Mouse (Mus musculus): Measurements from ENCODE around the gene Ipo7.
"Not testable (repeated sequence)": the region's sequence is repeated elsewhere in the genome, so short reads cannot be mapped to it uniquely, and the experiment has no call there.

Ipo7 gene

DNA sequence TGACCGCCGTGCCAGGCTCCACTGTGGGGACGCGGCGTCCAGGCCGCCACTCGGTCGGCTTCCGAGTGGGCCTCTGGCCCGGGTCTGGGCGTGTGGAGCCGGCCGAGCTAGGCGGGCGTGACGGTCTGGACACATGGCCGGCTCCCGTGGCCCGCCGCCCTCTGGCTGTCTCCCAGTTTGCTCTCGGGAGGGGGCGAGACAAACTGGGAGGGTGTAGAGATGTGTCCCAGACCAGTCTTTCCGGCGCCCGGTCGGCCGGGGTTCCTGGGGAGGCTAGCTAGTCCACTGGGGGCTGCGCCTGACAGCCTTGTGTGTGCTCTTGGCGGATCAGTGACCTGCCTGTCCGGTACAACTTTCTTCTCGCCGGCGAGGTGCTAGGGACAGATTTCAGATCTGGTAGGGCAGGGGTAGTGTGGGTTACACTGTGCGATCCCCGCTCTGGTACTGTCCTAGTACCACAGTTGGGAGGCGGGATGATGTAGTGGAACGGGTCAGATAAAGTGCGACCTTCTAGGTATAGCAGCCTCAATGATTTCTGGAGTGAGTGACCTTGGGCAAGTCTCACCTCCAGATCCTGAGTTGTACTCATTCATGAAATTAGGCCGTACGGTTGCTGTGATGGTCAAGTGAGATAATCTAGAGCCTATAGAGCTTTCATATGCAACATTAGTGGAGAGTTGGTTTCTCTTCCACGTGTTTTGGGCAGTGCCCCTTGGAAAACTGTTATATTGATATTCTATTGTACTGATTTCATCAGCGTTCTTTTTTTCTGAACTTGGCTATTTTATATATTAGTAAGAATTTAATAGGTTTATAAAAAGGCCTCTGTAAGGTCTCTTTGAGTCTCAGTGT, 783 bp downstream of the Ipo7 start:
- DNase-seq (ENCODE audit: low read depth, low spot score), result peak; percentile 4

DNA sequence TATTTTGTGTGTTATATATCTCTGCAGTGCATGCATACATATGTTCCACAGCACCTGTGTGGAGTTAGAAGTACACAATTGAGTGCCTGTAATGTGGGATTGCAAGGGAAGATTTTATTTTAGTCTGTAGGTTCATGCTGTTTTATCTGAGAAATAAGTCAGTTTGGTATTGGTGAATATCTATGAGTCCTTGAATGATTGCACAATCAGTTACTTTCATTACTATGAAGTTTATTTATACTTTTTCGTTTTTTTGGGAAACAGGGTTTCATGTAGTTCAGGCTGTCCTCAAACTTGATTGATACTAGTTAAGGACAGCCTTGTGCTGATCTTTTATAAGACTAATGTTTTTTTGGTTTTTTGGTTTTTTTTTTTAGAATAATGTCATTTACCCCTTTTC, 5.5 kb downstream of the Ipo7 start:
- DNase-seq (ENCODE audit: low read depth, low spot score), result no peak

DNA sequence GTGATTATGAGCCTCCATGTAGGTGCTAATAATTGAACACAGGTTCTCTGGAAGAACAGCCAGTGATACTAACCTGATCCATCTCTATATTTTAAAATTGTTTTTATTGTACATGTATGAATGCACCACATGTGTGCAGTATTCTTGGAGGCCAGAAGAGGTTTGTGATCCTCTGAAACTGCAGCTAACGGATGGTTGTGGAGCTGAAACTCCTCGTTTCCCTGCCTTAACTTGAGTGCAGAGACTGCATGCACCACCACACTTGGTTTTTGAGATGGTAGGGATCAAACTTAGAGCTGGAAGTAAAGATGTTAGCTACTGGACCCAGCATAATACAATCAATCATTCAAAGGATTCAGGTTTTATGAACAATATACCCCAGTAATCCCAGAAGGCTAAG, 8.5 kb downstream of the Ipo7 start:
- DNase-seq (ENCODE audit: low read depth, low spot score), result no peak

DNA sequence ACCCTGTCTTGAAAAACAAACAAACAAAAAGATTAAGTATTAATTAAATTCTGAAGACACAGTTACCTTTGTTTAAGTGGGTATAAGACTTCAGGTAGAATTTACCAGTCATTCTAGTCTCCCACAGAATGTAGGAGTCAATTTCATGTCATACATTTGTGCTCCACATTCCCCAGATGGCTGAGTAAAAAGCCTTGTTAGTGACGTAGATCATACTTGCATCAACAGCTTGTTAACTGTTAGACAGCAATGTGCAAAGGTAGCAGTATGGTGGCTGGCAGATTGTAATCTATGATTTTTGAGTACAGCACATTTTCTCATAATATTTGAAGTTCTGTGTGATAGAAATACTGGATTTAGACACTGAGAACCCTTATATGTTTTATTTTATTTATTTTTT, 10.8 kb downstream of the Ipo7 start:
- no peak for DNase-seq (ENCODE audit: low read depth, low spot score)

DNA sequence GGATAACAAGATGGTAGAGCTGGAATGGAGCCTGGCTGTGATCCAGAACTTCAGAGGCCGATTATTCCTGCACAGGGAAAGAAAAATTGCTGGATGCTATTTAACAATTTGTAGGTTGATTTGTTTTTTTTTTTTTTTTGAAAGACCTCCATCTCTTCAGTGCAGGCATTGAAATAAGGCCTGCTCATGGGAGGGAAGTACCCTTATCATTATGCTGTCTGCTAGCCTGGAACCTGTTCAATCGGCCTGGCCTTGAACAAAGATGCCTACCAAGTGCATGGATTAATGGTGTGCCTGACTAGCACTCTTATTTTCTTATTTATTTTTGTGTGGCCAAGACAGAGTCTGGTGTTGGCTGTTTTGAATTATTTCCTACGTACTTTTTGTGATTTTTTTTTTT, 12.3 kb downstream of the Ipo7 start:
- no peak for DNase-seq (ENCODE audit: low read depth, low spot score)

DNA sequence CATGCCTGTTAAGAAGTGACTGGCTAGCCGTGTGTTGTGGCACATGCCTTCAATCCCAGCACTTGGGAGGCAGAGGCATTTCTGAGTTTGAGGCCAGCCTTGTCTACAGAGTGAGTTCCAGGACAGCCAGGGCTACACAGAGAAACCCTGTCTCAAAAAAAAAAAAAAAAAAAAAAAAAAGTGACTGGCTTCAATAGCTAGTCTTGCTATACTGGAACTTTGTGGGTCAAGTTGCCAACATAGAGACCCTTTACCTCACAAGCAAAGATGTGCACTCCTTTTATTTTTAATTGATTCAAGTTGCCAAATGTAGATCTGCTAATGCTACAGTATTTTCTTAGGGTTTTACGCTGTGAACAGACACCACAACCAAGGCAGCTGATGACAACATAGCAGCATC, 39.6 kb downstream of the Ipo7 start:
- not testable (repeated sequence) for DNase-seq (ENCODE audit: low read depth, low spot score)

DNA sequence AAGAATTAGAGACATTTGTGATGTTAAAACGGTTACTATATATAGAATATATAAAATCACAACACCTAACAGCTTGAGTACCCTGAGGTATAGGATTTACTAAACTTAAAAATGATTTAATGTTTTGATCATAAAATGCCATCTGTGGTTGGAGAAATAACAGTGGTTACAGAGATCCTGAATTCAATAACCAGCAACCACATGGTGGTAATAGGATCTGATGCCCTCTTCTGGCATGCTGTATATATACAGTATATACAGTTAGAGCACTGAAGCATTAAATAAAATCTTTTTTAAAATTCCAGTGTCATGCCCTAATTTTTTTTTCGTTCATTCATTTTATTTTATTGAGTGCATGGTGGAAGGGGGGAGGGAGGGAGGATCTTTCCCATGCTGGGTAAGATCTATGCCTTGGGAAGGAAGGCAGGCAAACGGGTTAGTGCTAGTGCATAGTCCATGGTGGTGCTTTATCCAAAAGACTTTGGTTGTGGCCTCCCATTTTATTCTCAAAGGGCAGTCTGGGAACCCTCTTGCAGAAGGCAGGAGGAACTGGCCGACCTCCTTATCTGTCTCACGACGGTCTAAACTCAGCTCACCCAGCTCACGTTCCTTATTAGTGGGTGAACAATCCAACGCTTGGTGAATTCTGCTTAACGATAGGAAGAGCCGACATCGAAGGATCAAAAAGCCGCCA, 41.2 kb downstream of the Ipo7 start:
- DNase-seq (ENCODE audit: low read depth, low spot score), result peak; percentile 53

DNA sequence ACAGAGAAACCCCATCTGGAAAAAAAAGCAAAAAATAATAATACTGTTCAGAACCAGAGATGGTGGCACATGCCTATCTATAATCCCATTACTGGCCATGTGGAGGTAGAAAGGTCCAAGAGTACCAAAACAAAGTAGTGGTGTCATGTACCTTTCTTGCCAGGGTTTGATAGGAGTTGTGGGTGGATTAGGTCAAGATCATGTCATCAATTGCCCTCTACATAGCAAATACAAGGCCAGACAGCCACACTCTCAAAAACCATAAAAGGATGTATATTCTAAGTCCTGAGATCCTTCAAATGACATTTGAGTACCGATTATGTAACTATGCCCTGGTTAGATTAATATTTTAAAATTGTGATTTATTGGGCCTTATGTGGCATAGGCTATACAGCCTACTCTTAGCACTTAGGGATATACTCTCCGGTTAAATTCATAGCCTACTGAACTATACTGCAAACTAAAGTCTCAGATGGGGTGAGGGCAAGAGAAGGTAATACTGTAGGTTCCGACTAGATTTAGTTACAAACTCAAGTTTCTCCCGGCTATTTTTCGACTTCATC, 42.1 kb downstream of the Ipo7 start:
- DNase-seq (ENCODE audit: low read depth, low spot score), result no peak

DNA sequence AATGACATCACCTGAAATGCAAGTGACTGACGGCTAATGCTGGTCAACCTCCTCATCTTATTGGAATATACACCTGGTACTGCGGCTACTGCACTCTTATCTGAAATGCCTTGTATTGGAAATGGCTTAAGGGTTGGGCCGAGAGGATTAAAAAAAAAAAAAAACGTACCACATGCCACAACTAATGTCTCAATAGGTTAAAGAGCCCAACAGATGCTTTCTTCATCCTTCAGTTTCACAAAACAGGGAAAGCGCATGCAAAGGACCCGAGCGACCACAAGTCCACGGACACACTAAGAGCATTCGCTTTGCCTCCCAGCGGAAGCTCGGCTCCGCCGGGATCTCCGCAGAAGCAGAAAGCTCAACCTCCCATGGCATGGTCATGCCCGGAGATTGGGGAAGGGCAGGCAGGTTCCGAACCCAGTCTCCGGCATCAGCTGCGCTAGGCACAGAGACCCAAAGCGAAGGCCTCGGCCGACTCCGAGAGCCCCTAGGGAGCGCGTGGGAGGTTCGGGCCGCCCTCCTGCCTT, 42.7 kb downstream of the Ipo7 start:
- DNase-seq (ENCODE audit: low read depth, low spot score), result peak; percentile 58

DNA sequence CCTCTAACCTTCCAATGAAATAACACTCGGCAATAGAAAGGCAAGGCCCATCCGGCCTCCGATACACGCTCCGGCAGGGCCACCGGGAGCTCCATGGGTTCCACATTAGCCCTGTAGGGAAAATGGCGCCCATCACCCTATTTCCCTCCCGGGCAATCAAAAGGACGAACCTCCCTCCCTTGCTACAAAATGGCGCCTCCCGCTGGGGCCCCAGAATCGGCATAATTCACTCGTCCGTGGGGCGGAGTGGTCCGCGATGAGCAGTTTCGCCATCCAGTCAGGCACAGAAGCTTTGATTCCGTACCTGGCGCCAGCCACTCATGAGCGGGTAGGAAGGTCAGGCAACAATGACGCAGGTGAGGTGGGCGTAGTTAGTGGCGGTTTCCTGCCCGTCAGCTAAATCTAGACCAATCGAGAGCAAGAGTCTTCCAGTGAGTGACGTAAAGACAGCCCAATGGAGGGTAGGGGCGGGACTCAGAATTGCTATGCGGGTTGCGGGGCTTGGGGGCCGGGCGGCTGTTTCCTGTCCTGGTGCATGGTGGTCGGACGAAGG, 43.2 kb downstream of the Ipo7 start, which contains the start of gene Zfp143:
Gene Zfp143, plus strand, starts transcription at position 19 of the 553 bp plus-strand sequence.
- DNase-seq (ENCODE audit: low read depth, low spot score), result peak; percentile 100

DNA sequence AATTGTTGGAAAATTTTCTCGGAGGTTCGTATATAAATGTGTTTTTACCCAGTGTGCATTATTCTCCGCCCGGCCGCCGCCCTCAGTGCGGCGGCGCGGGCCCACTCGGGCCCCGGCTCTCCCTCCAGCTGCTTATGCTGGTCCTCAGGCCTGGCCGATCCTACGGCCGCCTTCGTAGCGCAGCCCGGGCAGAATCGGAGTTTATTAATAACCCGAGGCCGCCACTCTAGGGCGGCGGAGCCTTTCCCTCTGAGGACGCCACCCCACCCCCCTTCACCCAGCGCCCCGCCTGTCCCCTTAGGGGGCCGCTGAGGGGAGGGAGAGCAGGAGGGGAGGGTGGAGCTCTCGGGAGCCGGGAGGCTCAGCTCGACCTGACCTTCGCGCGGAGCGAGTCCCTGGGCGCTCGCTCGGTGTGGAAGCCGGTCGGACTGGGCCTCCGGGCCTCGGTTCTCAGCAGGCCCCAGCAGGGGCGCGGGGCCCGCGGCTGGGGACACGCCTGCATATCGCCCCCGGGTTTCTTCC, 43.7 kb downstream of the Ipo7 start:
- no peak for DNase-seq (ENCODE audit: low read depth, low spot score)

DNA sequence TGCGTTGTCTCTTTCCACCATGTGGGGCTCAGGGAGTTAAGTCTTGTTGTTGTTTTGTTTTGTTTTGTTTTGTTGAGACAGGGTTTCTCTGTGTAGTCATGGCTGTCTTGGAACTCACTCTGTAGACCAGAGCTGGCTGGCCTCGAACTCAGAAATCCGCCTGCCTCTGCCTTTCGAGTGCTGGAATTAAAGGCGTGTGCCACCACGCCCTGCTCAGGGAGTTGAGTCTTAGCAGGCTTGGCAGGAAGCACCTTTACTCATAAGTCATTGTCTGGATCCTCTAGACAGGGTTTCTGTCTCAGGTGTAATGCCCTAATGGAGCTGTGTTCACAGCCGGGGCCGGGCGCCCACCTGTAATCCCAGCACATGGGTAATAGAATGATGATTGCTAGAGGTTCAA, 45.7 kb downstream of the Ipo7 start:
- DNase-seq (ENCODE audit: low read depth, low spot score), result no peak

DNA sequence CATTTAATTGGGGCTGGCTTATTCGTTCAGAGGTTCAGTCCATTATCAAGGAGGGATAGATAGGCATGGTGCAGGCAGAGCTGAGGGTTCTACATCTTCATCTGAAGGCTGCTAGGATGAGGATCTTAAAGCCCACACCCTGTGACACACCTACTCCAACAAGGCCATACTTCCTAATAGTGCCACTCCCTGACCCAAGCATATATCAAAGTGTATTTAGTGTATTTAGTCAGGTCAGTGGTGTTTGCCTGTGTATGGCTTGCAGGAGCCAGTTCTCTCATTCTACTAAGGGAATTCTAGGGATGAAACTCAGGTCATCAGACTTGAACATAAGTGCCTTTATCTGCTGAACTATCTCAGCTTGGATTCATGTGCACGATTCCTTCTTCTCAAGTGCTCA, 51.0 kb downstream of the Ipo7 start:
- no peak for DNase-seq (ENCODE audit: low read depth, low spot score)

DNA sequence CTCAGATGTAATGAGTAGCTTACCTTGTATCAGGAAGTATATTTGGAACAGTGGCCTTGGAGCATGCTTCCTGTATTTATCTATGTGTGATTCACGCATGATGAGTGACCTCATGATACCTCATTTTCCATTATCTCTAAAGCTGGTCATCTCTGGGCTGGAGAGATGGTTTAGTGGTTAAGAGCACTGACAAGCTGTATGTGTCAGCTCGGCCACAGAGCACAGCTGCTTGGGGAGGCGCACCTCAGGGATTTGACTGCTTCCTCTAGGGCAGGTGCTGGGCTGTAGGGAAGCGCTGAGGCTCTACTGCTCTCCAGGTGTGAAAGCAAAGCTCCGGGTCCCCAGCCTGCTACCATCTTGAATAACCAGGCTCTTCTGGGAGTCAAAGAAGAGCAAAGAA, 60.1 kb downstream of the Ipo7 start:
- no peak for DNase-seq (ENCODE audit: low read depth, low spot score)

DNA sequence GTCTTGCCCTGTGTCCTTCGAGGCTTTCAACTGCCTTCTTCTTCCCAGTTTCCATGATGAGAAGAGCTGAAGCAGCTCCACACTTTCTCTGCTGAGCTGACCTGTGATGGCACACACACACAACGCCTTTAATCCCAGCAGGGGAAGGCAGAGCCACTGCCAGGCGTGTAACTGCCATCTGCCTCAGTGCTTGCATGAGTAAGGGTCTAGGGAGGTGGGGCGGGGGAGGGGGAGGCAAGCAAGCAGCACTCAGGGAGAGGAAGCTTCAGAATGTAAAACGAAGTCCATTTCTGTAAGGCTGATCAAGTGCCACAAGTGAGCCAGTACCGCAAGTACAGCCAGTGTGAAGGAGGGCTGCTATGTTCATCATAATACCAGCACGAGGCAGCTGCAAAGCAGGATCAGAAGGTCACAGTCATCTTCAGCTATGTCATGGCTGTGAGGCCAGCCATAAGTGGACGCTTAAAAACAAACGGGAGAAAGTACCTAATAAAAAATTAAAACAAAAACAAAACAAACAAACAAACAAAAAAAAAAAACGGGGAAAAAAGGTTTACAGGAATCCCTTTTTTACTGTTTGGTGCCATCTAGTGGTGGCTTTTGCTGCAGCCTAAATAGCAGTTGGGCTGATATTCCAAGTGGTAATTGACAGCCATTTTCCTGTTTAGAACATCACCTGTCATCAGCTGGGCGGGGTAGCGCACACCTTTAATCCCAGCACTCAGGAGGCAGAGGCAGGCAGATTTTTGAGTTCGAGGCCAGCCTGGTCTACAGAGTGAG, 65.5 kb downstream of the Ipo7 start:
- DNase-seq (ENCODE audit: low read depth, low spot score), result peak; percentile 68

DNA sequence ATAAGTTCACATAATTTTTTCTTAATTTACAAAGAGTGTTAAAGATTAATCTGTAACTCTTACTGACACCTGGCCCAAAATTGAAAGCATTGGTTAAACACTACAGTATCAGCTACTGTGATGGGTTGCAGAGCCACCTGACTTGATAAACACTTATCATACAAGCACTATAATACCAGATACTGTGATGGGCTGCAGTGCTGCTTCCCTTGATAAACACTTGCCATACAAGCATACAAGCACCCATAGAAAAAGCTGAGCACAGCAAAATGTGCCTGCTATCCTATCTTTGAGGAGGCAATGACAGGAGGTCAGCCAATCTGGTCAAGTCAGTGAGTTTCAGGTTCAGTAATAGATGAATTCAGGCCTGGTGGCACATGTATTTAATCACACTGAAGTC, 67.1 kb downstream of the Ipo7 start:
- no peak for DNase-seq (ENCODE audit: low read depth, low spot score)

DNA sequence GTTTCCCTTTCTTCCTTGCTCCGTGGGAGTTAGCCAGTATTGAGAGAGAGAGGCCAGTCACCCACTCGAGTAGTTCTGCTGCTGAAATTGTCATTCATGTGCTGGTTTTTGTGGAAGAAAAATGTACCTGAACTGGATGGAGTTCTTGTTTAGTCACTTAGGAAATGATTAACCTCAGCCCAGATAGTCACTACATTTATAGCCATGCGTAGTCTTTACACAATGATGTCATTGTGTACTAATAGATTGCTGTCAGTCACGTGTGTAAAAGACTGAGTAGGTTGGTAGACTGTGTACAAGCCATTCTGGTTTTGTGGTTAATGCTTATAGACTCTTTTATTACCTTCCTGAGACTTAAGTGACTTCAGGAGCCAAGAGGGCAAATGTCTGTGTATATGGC, 69.8 kb downstream of the Ipo7 start:
- no peak for DNase-seq (ENCODE audit: low read depth, low spot score)

DNA sequence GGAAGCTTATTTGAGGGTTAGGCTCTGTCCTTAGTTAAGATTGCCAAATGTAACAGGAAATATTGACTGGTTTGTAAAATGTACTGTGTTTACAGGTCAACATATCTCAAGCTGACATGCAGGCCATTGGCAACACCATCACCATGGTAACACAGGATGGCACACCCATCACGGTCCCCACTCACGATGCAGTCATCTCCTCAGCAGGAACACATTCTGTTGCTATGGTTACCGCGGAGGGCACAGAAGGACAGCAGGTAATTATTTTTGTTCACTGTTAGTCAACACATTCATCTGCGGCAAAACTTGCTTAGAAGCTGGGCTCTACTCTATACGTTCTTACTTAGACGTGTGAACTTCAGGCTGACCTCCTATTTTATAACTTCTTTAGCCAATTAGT, 73.6 kb downstream of the Ipo7 start:
- DNase-seq (ENCODE audit: low read depth, low spot score), result no peak

DNA sequence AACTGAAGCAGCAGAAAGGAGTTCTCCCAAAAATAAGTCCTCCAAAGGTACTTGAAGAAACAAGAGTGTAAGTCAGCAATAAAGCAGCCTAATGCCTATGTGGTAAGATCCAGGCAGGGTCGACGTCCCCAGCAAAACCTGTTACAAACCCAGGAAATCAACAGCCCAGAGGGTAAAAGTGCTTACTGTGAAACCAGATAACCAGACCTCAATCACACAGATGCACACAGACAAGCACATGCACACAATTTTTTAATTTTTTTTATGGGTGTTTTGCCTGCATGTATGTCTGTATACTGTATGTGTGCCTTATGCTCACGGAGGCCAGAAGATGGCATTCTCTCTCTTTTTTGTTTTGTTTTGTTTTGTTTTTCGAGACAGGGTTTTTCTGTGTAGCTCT, 78.3 kb downstream of the Ipo7 start:
- DNase-seq (ENCODE audit: low read depth, low spot score), result no peak

DNA sequence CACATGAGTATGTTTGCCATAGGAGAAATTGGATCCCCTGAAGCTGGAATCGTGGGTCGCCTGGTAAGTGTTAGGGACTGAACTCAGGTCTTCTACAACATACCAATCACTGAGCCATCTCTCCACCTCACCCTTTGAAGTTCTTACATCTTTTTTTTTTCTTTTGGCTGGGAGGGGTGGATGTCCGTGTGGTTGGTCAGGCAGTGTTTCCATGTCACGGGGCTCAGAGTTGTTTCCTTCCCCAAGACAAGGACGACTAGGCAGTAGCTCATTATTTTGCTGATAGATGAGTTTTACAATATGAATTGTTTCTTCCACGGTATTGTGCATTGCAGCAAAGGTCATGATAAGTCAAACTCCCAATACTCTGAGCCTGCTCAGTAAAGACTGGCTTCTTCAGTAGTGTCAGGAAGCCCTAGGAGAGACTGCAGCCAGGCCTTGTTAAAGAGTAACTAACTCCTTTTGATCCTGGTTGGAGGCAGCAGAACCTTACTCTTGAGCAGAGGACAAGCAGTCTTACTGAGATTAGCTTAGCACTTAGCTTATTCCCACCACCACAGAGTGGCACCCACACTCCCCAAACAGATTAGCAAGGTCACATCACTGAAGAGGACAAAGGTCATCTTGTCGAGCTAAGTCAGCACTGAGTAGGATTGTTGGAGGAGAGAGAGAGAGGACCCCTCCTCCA, 79.2 kb downstream of the Ipo7 start:
- DNase-seq (ENCODE audit: low read depth, low spot score), result no peak

DNA sequence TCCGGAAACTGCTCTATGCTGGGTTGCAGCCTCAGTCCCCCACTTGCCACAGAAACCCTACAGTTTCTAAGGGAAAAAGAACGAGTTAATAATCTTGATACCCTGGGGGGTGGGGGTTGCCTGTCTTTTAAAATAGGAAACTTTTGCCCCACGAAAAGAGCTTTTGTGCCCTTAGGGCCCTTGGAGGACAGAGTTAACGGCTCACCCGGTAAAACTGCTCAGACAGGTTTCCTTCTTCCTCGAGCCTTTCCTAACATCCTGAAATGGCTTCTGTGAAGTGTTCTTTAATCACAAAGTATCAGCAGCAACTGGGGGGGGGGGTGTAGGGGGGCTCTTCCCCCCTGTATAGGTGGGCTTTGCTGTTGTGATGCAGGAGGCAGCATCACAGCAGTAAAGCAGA, 82.8 kb downstream of the Ipo7 start:
- DNase-seq (ENCODE audit: low read depth, low spot score), result no peak
